Mouse (Mus musculus) cerebellum, adult (tissue): ENCODE data around the gene Kcnq1.
A peak's percentile ranks its signal among the peaks of the same experiment; 100 is the strongest.

Experiments
- ATAC-seq: cut with Nextera tagmentation; 2 replicates; pipeline ENCODE4 v1.9.2; 2017; ENCODE audit warnings: mild to moderate bottlenecking, moderate library complexity, mixed read lengths; ENCODE audit not compliant: insufficient number of reproducible peaks, low FRiP score, low TSS enrichment

Gene Kcnq1

GRCm38 (mm10) chr7:143253126-143253871 is 147.1 kb downstream of the Kcnq1 start:
- no peak for ATAC-seq

- no peak for ATAC-seq
Measured at GRCm38 (mm10) chr7:143254901-143255300, 148.7 kb downstream of the Kcnq1 start.

- no peak for ATAC-seq
Measured at GRCm38 (mm10) chr7:143261246-143261645, 155.1 kb downstream of the Kcnq1 start.

GRCm38 (mm10) chr7:143263557-143263956 is 157.4 kb downstream of the Kcnq1 start:
- no peak for ATAC-seq

GRCm38 (mm10) chr7:143263966-143264365 is 157.8 kb downstream of the Kcnq1 start:
- ATAC-seq = no peak

- no peak for ATAC-seq
Measured at GRCm38 (mm10) chr7:143265386-143265785, 159.2 kb downstream of the Kcnq1 start.

GRCm38 (mm10) chr7:143265829-143266438 is 159.8 kb downstream of the Kcnq1 start:
- ATAC-seq = no peak

GRCm38 (mm10) chr7:143273747-143274146 is 167.6 kb downstream of the Kcnq1 start:
- no peak for ATAC-seq

- no peak for ATAC-seq
Measured at GRCm38 (mm10) chr7:143275030-143275429, 168.9 kb downstream of the Kcnq1 start.

GRCm38 (mm10) chr7:143283625-143284024 is 177.5 kb downstream of the Kcnq1 start:
- no peak for ATAC-seq

GRCm38 (mm10) chr7:143284866-143285265 is 178.7 kb downstream of the Kcnq1 start:
- no peak for ATAC-seq

GRCm38 (mm10) chr7:143285440-143285839 is 179.3 kb downstream of the Kcnq1 start:
- ATAC-seq = no peak

GRCm38 (mm10) chr7:143286532-143287290 is 180.5 kb downstream of the Kcnq1 start:
- no peak for ATAC-seq

GRCm38 (mm10) chr7:143288135-143288534 is 182.0 kb downstream of the Kcnq1 start:
- ATAC-seq = no peak

- ATAC-seq = no peak
Measured at GRCm38 (mm10) chr7:143289082-143289849, 183.1 kb downstream of the Kcnq1 start.

- no peak for ATAC-seq
Measured at GRCm38 (mm10) chr7:143294690-143295355, 188.7 kb downstream of the Kcnq1 start.

GRCm38 (mm10) chr7:143295356-143296000 is 189.3 kb downstream of the Kcnq1 start:
- no peak for ATAC-seq

- peak; percentile 10; the same call in 1 of the 2 replicates for ATAC-seq
Measured at GRCm38 (mm10) chr7:143296001-143296379, 189.8 kb downstream of the Kcnq1 start.

GRCm38 (mm10) chr7:143296384-143296801 is 190.2 kb downstream of the Kcnq1 start:
- ATAC-seq = peak; percentile 96
